Mouse (Mus musculus) spleen, adult 2 months (tissue): ENCODE data around the gene Per1. TPM values are rescaled to one million over a fixed set of nuclear protein-coding genes. Genes with fewer than 3 reads are reported as not detected.

ENCODE experiments used
- DNase-seq, 2 experiments: peaks; one replicate each; pipeline versions ENCODE4 v3.0.0 to v3.0.0-alpha.2; 2012 to 2021; ENCODE audit warnings: low spot score in 2 of 2, low read depth in 1 of 2
- H3K27ac ChIP-seq: fragments of 200-500 bp; 2 replicates; pipeline ENCODE4 v1.5.1; 2012; ENCODE audit warnings: low read length, inconsistent platforms; ENCODE audit not compliant: insufficient read depth
- H3K27me3 ChIP-seq: fragments of 200-500 bp; 2 replicates; pipeline ENCODE4 v1.6.1; 2012; ENCODE audit warnings: mild to moderate bottlenecking, moderate library complexity, low read length, inconsistent platforms; ENCODE audit not compliant: control insufficient read depth, insufficient read depth
- H3K36me3 ChIP-seq: fragments of 200-500 bp; 2 replicates; pipeline ENCODE4 v1.6.1; 2012; ENCODE audit warnings: mild to moderate bottlenecking, low read length, inconsistent platforms; ENCODE audit not compliant: control insufficient read depth, insufficient read depth
- H3K4me1 ChIP-seq: fragments of 200-500 bp; 2 replicates; pipeline ENCODE4 v1.6.1; 2011; ENCODE audit warnings: inconsistent platforms; ENCODE audit not compliant: control insufficient read depth, insufficient read depth, insufficient read length
- H3K4me3 ChIP-seq: fragments of 200-500 bp; 2 replicates; pipeline ENCODE4 v1.5.1; 2011; ENCODE audit warnings: mild to moderate bottlenecking, inconsistent platforms; ENCODE audit not compliant: insufficient read depth, insufficient read length; ENCODE audit errors: extremely low read depth
- CTCF ChIP-seq: fragments of 200-500 bp; IDR thresholded peaks from 2 replicates; pipeline ENCODE4 v1.5.1; 2011; ENCODE audit warnings: mild to moderate bottlenecking, inconsistent platforms; ENCODE audit not compliant: insufficient read depth, insufficient read length, insufficient replicate concordance; ENCODE audit errors: extremely low read depth
- POLR2A ChIP-seq: fragments of 200-500 bp; IDR thresholded peaks from 2 replicates; pipeline ENCODE4 v1.6.1; 2011; ENCODE audit warnings: low read depth, low read length, inconsistent platforms
- WGBS: fragments of 180-500 bp; shearing (Covaris S2); methylation state at CpG from one replicate; pipeline ENCODE4 v1.1.7; 2018; 5-methylcytosine and 5-hydroxymethylcytosine counted together
- polyA plus RNA-seq: library from polyadenylated mRNA; depleted of rRNA; stranded (reverse); fragments of >200 nt; gene quantifications from 2 replicates; pipeline ENCODE4 v1.2.3, GENCODE M21; 2012

Per1 gene
- polyA plus RNA-seq, 1 experiment: 23.3 TPM

DNA sequence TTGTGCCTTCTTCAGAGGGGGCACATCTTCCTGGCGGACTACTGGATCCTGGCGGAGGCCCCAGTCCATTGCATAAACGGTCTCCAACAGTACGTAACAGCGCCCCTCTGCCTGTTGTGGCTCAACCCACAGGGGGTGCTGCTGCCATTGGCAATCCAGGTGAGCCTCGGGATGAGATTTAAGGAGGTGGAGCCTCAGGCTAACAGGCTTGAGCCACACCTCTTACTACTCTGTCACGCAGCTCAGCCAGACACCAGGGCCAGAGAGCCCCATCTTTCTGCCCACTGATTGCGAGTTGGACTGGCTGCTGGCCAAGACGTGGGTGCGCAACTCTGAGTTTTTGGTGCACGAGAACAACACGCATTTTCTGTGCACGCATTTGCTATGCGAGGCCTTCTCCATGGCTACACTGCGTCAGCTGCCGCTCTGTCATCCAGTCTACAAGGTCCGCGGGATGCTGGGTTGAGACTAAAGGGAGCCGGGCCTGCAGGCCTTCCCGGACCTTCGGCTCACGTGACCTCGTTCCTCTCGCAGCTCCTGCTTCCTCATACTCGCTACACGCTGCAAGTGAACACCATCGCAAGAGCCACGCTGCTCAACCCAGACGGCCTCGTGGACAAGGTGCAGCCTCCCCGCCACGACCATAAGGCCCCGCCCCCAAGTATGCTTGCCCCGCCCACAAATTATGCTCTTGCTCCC lies 39.1 kb downstream of the Per1 start:
- Histone ChIP-seq H3K36me3 (no peaks in the 10 kb centered on the region), H3K4me1 (peaks cover 7% of the 10 kb centered on the region; the same call in 1 of the 2 replicates), H3K27ac (no peak overlapping the region), H3K4me3 (peak overlapping the region; percentile 51; the same call in 1 of the 2 replicates), H3K27me3 (no peaks in the 10 kb centered on the region)
- DNase-seq: peak in 1 of 2 experiments; percentile 18
- WGBS: 10% methylated on average over 34 of the region's 34 CpGs
- TF ChIP-seq CTCF (no peak), POLR2A (no peak)

DNA sequence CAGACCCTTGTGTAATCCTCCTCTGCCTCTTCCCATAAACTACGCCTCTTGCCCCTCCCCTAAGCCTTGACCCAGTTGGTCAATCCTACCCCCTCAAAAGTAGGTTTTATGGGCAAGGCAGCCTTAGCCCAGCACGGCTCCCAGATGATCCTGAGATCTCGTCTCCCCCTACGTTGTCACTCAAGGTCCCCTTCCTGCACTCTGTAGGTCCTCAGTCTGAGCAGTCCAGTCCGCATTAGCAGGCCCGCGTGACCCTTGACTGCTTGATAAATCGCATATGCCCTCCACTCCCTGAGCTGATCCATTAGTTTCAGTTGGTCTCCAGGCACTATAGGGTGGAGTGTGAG lies 39.6 kb downstream of the Per1 start:
- H3K27me3 ChIP-seq: no peaks in the 10 kb centered on the region
- DNase-seq: no peak
- no peak for TF ChIP-seq CTCF
- TF ChIP-seq POLR2A: no peak
- 76% methylated on average over 8 of the region's 8 CpGs for WGBS
- no peak overlapping the region for H3K27ac ChIP-seq
- H3K4me3 ChIP-seq: peak overlapping the region; percentile 51; the same call in 1 of the 2 replicates
- no peaks in the 10 kb centered on the region for H3K36me3 ChIP-seq
- H3K4me1 ChIP-seq: peaks cover 7% of the 10 kb centered on the region; the same call in 1 of the 2 replicates

DNA sequence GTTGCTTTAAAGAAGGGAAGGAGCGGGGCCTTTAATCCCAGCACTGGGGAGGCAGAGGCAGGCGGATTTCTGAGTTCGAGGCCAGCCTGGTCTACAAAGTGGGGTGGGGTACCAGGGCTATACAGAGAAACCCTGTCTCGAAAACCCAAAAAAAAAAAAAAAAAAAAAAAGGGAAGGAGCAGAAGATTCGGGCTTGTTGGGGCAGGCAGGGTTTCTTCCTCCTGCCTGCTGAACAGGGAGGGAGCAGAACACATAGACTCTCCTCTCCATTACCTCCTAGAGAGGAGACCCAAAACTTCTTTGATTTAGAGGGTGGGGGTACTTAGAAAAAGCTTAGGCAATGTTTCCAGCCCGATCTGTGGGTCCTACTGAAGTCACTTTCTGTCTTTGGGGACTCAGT lies 40.3 kb downstream of the Per1 start:
- Histone ChIP-seq H3K27ac (no peak overlapping the region), H3K27me3 (no peaks in the 10 kb centered on the region), H3K36me3 (no peaks in the 10 kb centered on the region), H3K4me3 (no peak overlapping the region), H3K4me1 (peaks cover 7% of the 10 kb centered on the region; the same call in 1 of the 2 replicates)
- 61% methylated on average over 6 of the region's 6 CpGs for WGBS
- no peak for TF ChIP-seq POLR2A
- no peak for TF ChIP-seq CTCF
- DNase-seq: no peak

DNA sequence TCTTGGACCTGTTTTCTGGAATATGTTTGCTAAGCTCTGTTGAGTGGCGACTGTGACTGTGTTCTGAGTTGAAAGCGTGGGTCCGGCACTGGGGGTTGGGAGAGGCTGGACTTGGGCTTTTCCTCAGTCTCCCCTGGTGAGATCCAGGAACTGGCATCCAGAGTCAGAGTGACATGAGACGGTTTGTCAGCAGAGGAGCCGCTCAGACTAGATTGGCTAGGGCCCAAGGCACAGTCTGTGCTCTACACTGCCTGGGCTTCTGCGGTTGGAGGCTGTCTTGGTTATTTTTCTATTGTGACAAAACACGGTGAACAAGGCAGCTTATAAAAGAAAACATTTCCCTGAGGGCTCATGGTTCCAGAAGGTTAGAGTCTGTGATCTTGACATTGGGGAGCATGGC lies 52.5 kb downstream of the Per1 start:
- DNase-seq: no peak
- H3K4me3 ChIP-seq: no peak overlapping the region
- H3K36me3 ChIP-seq: no peaks in the 10 kb centered on the region
- H3K27ac ChIP-seq: no peak overlapping the region
- TF ChIP-seq POLR2A: no peak
- no peak for TF ChIP-seq CTCF
- no peaks in the 10 kb centered on the region for H3K4me1 ChIP-seq
- H3K27me3 ChIP-seq: no peaks in the 10 kb centered on the region
- 81% methylated on average over 7 of the region's 7 CpGs for WGBS

DNA sequence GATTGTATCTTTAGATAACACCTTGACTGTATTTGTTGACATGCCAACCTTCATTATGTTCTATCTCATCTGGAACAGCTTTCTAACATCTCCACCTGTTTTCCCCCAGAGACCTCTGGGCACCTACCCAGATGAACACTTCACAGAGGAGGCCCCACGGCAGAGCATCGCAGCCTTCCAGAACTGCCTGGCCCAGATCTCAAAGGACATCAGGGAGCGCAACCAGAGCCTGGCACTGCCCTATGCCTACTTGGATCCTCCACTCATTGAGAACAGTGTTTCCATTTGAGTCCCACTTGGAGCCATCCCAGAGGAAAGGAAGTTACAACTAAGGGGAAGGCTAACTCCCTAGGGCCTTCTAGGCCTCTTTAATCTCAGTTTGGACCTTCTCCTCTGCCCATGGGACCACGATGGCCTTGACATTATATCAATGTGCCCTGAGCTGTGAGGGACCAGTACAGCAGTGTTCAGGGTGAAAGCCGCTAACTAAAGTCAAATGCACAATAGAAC lies 53.5 kb downstream of the Per1 start:
- H3K4me1 ChIP-seq: no peaks in the 10 kb centered on the region
- H3K27ac ChIP-seq: no peak overlapping the region
- no peaks in the 10 kb centered on the region for H3K27me3 ChIP-seq
- H3K4me3 ChIP-seq: no peak overlapping the region
- no peak for DNase-seq
- 89% methylated on average over 5 of the region's 5 CpGs for WGBS
- TF ChIP-seq CTCF (no peak), POLR2A (no peak)
- no peaks in the 10 kb centered on the region for H3K36me3 ChIP-seq

DNA sequence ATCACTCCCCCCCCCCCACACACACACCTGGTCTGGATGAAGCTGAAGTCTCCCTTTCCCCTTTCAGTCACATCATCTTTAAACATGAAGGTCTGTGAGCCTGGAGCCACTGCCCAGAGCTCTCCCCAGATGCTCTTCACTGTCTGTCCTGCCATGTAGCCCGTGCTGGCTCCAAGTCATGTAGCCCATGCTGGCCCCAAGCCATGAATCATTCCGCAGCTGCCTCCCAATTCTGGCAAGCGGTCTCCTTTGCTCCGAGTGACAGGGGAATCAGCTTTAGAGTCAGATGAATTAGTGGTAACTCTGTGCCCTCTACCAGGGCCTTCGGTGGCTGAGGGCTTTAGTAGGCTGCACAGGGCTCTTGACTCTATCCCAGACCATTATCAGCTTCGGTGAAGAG lies 54.7 kb downstream of the Per1 start:
- DNase-seq: no peak
- H3K36me3 ChIP-seq: no peaks in the 10 kb centered on the region
- no peaks in the 10 kb centered on the region for H3K4me1 ChIP-seq
- TF ChIP-seq CTCF (no peak), POLR2A (no peak)
- H3K27ac ChIP-seq: no peak overlapping the region
- H3K27me3 ChIP-seq: no peaks in the 10 kb centered on the region
- WGBS: 80% methylated on average over 6 of the region's 6 CpGs
- no peak overlapping the region for H3K4me3 ChIP-seq

DNA sequence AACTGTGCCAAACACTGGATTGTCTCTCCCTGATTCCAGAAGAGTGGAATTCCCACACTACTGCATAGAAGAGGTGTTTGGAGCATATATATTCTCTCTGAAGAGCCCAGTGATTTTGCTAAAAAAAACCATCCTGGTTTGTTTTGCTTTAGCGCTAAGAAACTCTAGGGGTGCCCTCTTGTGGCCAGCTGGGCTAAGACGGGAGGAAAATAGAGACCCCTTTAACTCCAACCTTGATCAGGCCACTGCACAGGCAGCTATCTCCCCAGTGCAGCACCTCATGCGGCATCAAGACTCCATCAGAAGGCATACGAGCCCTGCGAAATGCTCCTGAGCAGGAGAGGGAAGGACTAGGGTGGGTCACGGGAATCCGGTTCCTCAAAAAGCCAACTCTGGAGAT lies 55.4 kb downstream of the Per1 start:
- WGBS: 3% methylated on average over 7 of the region's 7 CpGs
- Histone ChIP-seq H3K4me1 (no peaks in the 10 kb centered on the region), H3K27me3 (no peaks in the 10 kb centered on the region; the same call in 1 of the 2 replicates), H3K36me3 (no peaks in the 10 kb centered on the region), H3K4me3 (no peak overlapping the region), H3K27ac (no peak overlapping the region)
- TF ChIP-seq CTCF: peak; percentile 43; the same call in 1 of the 2 replicates
- no peak for TF ChIP-seq POLR2A
- DNase-seq: peak; percentile 39 to 65
